In the genomic region with DNA sequence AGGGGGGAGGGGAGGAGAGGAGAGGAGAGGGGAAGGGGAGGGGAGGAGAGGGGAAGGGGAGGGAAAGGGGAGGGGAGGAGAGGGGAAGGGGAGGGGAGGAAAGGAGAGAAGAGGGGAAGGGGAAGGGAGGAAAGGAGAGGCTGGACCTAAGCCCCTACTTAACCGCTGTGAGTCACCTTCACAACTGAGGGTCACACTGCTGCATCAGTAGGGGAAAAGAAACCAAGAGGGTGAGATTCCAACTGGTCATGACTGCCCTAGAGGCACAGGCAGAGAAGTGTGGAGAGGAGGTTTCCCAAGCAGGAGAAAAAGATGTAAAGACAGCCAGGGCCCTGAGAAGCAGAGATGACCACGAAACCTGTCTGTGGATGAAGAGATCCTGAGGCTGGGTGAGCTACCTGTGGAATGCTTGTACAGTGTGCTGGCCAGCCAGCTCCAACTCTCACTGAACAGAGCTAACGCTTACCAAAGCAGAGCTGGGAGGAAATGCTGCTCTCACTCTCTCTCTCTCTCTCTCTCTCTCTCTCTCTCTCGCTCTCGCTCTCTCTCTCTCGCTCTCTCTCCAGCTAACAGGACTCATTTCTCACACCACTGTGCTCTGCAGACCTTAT, we compare ENCODE assay signal across 15 mouse cellular contexts. TPM values are rescaled to one million over a fixed set of nuclear protein-coding genes. Genes with fewer than 3 reads are reported as not detected.
A peak's percentile ranks its signal among the peaks of the same experiment; 100 is the strongest.
DNase-seq lines count a peak whose midpoint lies in the region; ATAC-seq and TF ChIP-seq lines count a peak whose summit lies in the region.
"Had no signal": no experiment of that assay in that cellular context is flagged by ENCODE, and none has a peak within 500 bp of the region (broad histone marks: within the 10 kb centered on the region; RNA-seq: fewer than 3 reads in every experiment).

No protein-coding gene starts in this region.

- peak overlapping the region; percentile 44; the same call in 1 of the 2 replicates for H3K9ac ChIP-seq in heart, embryonic 14.5 days (ENCODE audit: low read length)
- 0 out of 2 replicates have a peak overlapping the region, but pooled peaks have one; percentile 11 for H3K9ac ChIP-seq in lung, embryonic 16.5 days (ENCODE audit: low read length)
- no peak overlapping the region for H3K9ac ChIP-seq in embryonic facial prominence, embryonic 14.5 days (ENCODE audit: low read depth, low read length)
- H3K9ac ChIP-seq: embryonic facial prominence, embryonic 12.5 days had no signal

- H3K27me3 ChIP-seq in heart, embryonic 14.5 days (ENCODE audit: control insufficient read depth, insufficient read depth, low read length) = no peaks in the 10 kb centered on the region
- no peaks in the 10 kb centered on the region for H3K27me3 ChIP-seq in lung, embryonic 16.5 days (ENCODE audit: control insufficient read depth, insufficient read depth, low read depth, low read length)
- no peaks in the 10 kb centered on the region for H3K27me3 ChIP-seq in embryonic facial prominence, embryonic 14.5 days (replicated peaks; ENCODE audit: control insufficient read depth, insufficient read depth, low read length)
- no peaks in the 10 kb centered on the region for H3K27me3 ChIP-seq in splenic B cell, adult 2 months (ENCODE audit: control insufficient read depth, insufficient read depth, low read length, poor library complexity, severe bottlenecking)
- H3K27me3 ChIP-seq: embryonic facial prominence, embryonic 12.5 days had no signal

- peaks cover 14 to 28% of the 10 kb centered on the region in 2 experiments for H3K4me1 ChIP-seq in heart, embryonic 14.5 days (ENCODE audit: control insufficient read depth in 2 of 2, insufficient read depth in 2 of 2, low read length in 2 of 2)
- peaks cover 14% of the 10 kb centered on the region for H3K4me1 ChIP-seq in lung, embryonic 16.5 days (replicated peaks; ENCODE audit: control insufficient read depth, insufficient read depth, low read length)
- H3K4me1 ChIP-seq in lung, adult 2 months (ENCODE audit: control insufficient read depth, insufficient read depth, low read length) = peaks cover 13% of the 10 kb centered on the region
- H3K4me1 ChIP-seq in embryonic facial prominence, embryonic 14.5 days (ENCODE audit: control insufficient read depth, insufficient read depth, low read length) = peaks cover 14% of the 10 kb centered on the region

- TF ChIP-seq POLR2A in lung, adult 2 months (IDR thresholded peaks at IDR 0.05; ENCODE audit: borderline replicate concordance, extremely low read depth, low read depth, low read length) = no peak

- H3K4me3 ChIP-seq in heart, embryonic 14.5 days (ENCODE audit: control insufficient read depth in 1 of 2, insufficient read depth in 1 of 2, low read depth in 1 of 2, low read length in 2 of 2) = peak overlapping the region in 1 of 2 experiments; percentile 3; a peak in 1 of 4 replicates
- H3K4me3 ChIP-seq in lung, embryonic 16.5 days (ENCODE audit: low read length) = no peak overlapping the region
- H3K4me3 ChIP-seq in lung, adult 2 months (replicated peaks; ENCODE audit: extremely low read depth, low read depth, low read length) = no peak overlapping the region
- no peak overlapping the region for H3K4me3 ChIP-seq in embryonic facial prominence, embryonic 14.5 days (ENCODE audit: low read depth, low read length)
- H3K4me3 ChIP-seq: embryonic facial prominence, embryonic 12.5 days had no signal

- peak overlapping the region; percentile 48 for H3K4me2 ChIP-seq in heart, embryonic 14.5 days (ENCODE audit: low read length)
- no peak overlapping the region for H3K4me2 ChIP-seq in lung, embryonic 16.5 days (ENCODE audit: low read depth, low read length)
- H3K4me2 ChIP-seq in embryonic facial prominence, embryonic 14.5 days (ENCODE audit: low read depth, low read length) = no peak overlapping the region
- H3K4me2 ChIP-seq: embryonic facial prominence, embryonic 12.5 days; liver, embryonic 11.5 days had no signal

- peak; percentile 44; the same call in 1 of the 2 replicates for ATAC-seq in heart, embryonic 14.5 days (ENCODE audit: insufficient number of reproducible peaks, insufficient read depth, low FRiP score, low read depth)
- peak; percentile 21; the same call in 1 of the 2 replicates for ATAC-seq in lung, embryonic 16.5 days (ENCODE audit: low read depth)
- 0 out of 2 replicates have a peak, but pooled peaks have one; percentile 42 for ATAC-seq in embryonic facial prominence, embryonic 14.5 days (ENCODE audit: low read depth)
- ATAC-seq: forebrain, embryonic 16.5 days; intestine, postnatal 0 days had no signal

- peak overlapping the region; percentile 64 to 73 for H3K27ac ChIP-seq in heart, embryonic 14.5 days (replicated peaks in 1 of 2; ENCODE audit: control insufficient read depth in 1 of 2, insufficient read depth in 1 of 2, low read depth in 2 of 2, low read length in 2 of 2)
- no peak overlapping the region for H3K27ac ChIP-seq in lung, embryonic 16.5 days (ENCODE audit: low read length)
- peak overlapping the region; percentile 56; the same call in 1 of the 2 replicates for H3K27ac ChIP-seq in embryonic facial prominence, embryonic 14.5 days (replicated peaks; ENCODE audit: low read depth, low read length)

- no peak for DNase-seq in heart, adult 11 months
- no peak for DNase-seq in lung, adult 2 months
- no peak for DNase-seq in embryonic facial prominence, embryonic 14.5 days (ENCODE audit: low spot score)
- peak; percentile 44 for DNase-seq in splenic B cell, adult 2 months (ENCODE audit: low read depth, low spot score)
- no peak for DNase-seq in MN1 (ENCODE audit: low spot score)
- no peak for DNase-seq in c-Kit-positive CD71-positive TER-119-positive erythroid progenitor cells, embryonic 14.5 days (ENCODE audit: low spot score)
- DNase-seq: adrenal gland, adult 2 months; cerebellum, adult 9-11 months; gastrocnemius, postnatal 36 days had no signal

- 34% methylated on average over 6 of the region's 6 CpGs for WGBS in heart, embryonic 14.5 days
- 21% methylated on average over 5 of the region's 6 CpGs for WGBS in lung, embryonic 16.5 days
- 39% methylated on average over 6 of the region's 6 CpGs for WGBS in lung, adult 2 months
- 50% methylated on average over 6 of the region's 6 CpGs for WGBS in embryonic facial prominence, embryonic 14.5 days

- no peak for TF ChIP-seq CTCF in lung, adult 2 months (IDR thresholded peaks at IDR 0.05; ENCODE audit: insufficient read depth, low read length)

- 0 out of 2 replicates have a peak, but pooled peaks cover 4% of the 10 kb centered on the region for H3K9me3 ChIP-seq in heart, embryonic 14.5 days (ENCODE audit: control insufficient read depth, low read length)
- no peaks in the 10 kb centered on the region for H3K9me3 ChIP-seq in lung, embryonic 16.5 days (ENCODE audit: control insufficient read depth, low read length)
- peaks cover 5% of the 10 kb centered on the region; the same call in 1 of the 2 replicates for H3K9me3 ChIP-seq in embryonic facial prominence, embryonic 14.5 days (ENCODE audit: control insufficient read depth, low read length)
- H3K9me3 ChIP-seq: embryonic facial prominence, embryonic 12.5 days had no signal

- peaks cover 28% of the 10 kb centered on the region for H3K36me3 ChIP-seq in heart, embryonic 14.5 days (ENCODE audit: control insufficient read depth, insufficient read depth, low read length)
- peaks cover 3% of the 10 kb centered on the region; the same call in 1 of the 2 replicates for H3K36me3 ChIP-seq in lung, embryonic 16.5 days (ENCODE audit: control insufficient read depth, insufficient read depth, low read length)
- H3K36me3 ChIP-seq in embryonic facial prominence, embryonic 14.5 days (ENCODE audit: control insufficient read depth, insufficient read depth, low read length) = peaks cover 5% of the 10 kb centered on the region; the same call in 1 of the 2 replicates
- peaks cover 12% of the 10 kb centered on the region for H3K36me3 ChIP-seq in splenic B cell, adult 2 months (ENCODE audit: control insufficient read depth, insufficient read depth, low read length, poor library complexity, severe bottlenecking)
- H3K36me3 ChIP-seq: embryonic facial prominence, embryonic 12.5 days had no signal

RNA-seq across cellular contexts. Expression of a gene that starts 19.4 kb away (rescaled TPM):
- polyA plus RNA-seq in heart, embryonic 14.5 days (2014; fragmentation: Nextera tagmentation; extraction: Ambion mirVana) = 26.2 and 32.6 TPM in 2 replicates
- polyA plus RNA-seq in lung, embryonic 16.5 days (2015; fragmentation: Nextera tagmentation; extraction: Ambion mirVana) = 18.2 and 21.0 TPM in 2 replicates
- 32.4 and 49.5 TPM in 2 replicates for polyA plus RNA-seq in lung, adult 2 months (2012; rRNA removed)
- 14.4 and 15.5 TPM in 2 replicates for polyA plus RNA-seq in embryonic facial prominence, embryonic 14.5 days (2014; fragmentation: Nextera tagmentation; extraction: Ambion mirVana)
